Mouse (Mus musculus): Measurements from ENCODE around the gene 4930507D05Rik. TPM values are rescaled to one million over a fixed set of nuclear protein-coding genes. Genes with fewer than 3 reads are reported as not detected.

4930507D05Rik gene
- polyA plus RNA-seq, 1 experiment, result not detected

DNA sequence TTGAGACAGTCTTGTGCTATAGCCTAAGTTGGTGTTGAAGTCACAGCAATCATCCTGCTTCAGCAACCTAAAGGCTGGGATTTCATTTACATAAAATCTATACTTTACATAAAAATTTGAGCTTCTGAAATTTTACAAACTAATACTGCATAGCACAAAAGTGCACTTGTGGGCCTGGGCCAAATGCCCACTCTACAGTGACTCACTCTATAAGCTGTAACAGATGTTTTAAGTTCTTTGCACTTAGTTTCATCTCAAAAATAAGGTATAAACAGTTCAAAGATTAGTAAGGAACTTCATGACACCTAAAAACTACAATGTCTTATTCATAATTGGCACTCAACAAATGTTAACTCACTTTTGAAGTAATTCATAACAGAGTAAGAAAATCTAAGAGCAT lies 12.0 kb downstream of the 4930507D05Rik start:
- no peaks in the 10 kb centered on the region for H3K4me1 ChIP-seq (ENCODE audit: control insufficient read depth, insufficient read depth, low read length)
- no peak for TF ChIP-seq CTCF (IDR thresholded peaks at IDR 0.05; ENCODE audit: control insufficient read depth, insufficient read depth, low read length)
- no peak for TF ChIP-seq POLR2A (IDR thresholded peaks at IDR 0.05; ENCODE audit: borderline replicate concordance, control insufficient read depth, low read depth, low read length)
- H3K27ac ChIP-seq (ENCODE audit: control insufficient read depth, insufficient read depth, low read depth, low read length, poor library complexity), result no peak overlapping the region
- no peak overlapping the region for H3K4me3 ChIP-seq (replicated peaks; ENCODE audit: control insufficient read depth, low read depth, low read length)

- Histone ChIP-seq H3K27ac (ENCODE audit: control insufficient read depth, insufficient read depth, low read depth, low read length, poor library complexity) (no peak overlapping the region), H3K4me3 (replicated peaks; ENCODE audit: control insufficient read depth, low read depth, low read length) (no peak overlapping the region), H3K4me1 (ENCODE audit: control insufficient read depth, insufficient read depth, low read length) (no peaks in the 10 kb centered on the region)
- TF ChIP-seq CTCF (IDR thresholded peaks at IDR 0.05; ENCODE audit: control insufficient read depth, insufficient read depth, low read length) (no peak), POLR2A (IDR thresholded peaks at IDR 0.05; ENCODE audit: borderline replicate concordance, control insufficient read depth, low read depth, low read length) (no peak)
- 90% methylated on average over 4 of the region's 4 CpGs for WGBS
These were observed 20.4 kb downstream of the 4930507D05Rik start for GRCm38 (mm10) chr10:62469736-62470135.

DNA sequence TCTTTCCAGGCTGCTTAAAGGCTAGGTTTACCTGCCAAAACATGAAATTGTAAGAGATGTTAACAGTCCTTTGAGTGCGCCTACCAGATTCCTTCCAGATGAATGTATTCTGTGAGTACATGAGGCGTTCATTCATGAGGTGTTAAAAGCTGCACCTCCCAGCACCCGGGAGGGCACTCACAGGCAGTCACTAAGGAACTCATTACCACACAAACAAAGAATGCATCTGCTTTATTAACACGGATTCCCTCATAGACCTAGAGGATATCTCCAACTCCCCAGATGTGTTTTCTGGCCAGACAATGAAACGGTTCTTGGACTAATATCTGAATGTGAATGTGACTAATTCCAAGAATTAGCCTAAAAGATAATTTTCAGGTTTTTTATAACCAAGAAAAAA lies 21.8 kb downstream of the 4930507D05Rik start:
- H3K4me1 ChIP-seq (ENCODE audit: control insufficient read depth, insufficient read depth, low read length), result no peaks in the 10 kb centered on the region
- no peak overlapping the region for H3K27ac ChIP-seq (ENCODE audit: control insufficient read depth, insufficient read depth, low read depth, low read length, poor library complexity)
- 68% methylated on average over 5 of the region's 5 CpGs for WGBS
- H3K4me3 ChIP-seq (replicated peaks; ENCODE audit: control insufficient read depth, low read depth, low read length), result no peak overlapping the region
- TF ChIP-seq POLR2A (IDR thresholded peaks at IDR 0.05; ENCODE audit: borderline replicate concordance, control insufficient read depth, low read depth, low read length), result no peak
- TF ChIP-seq CTCF (IDR thresholded peaks at IDR 0.05; ENCODE audit: control insufficient read depth, insufficient read depth, low read length), result no peak

GRCm38 (mm10) chr10:62474944-62475343 lies 25.7 kb downstream of the 4930507D05Rik start:
- TF ChIP-seq POLR2A (IDR thresholded peaks at IDR 0.05; ENCODE audit: borderline replicate concordance, control insufficient read depth, low read depth, low read length) (no peak), CTCF (IDR thresholded peaks at IDR 0.05; ENCODE audit: control insufficient read depth, insufficient read depth, low read length) (no peak)
- no peaks in the 10 kb centered on the region for H3K4me1 ChIP-seq (ENCODE audit: control insufficient read depth, insufficient read depth, low read length)
- no peak overlapping the region for H3K4me3 ChIP-seq (replicated peaks; ENCODE audit: control insufficient read depth, low read depth, low read length)
- H3K27ac ChIP-seq (ENCODE audit: control insufficient read depth, insufficient read depth, low read depth, low read length, poor library complexity), result no peak overlapping the region
- WGBS, result 85% methylated on average over 10 of the region's 10 CpGs

DNA sequence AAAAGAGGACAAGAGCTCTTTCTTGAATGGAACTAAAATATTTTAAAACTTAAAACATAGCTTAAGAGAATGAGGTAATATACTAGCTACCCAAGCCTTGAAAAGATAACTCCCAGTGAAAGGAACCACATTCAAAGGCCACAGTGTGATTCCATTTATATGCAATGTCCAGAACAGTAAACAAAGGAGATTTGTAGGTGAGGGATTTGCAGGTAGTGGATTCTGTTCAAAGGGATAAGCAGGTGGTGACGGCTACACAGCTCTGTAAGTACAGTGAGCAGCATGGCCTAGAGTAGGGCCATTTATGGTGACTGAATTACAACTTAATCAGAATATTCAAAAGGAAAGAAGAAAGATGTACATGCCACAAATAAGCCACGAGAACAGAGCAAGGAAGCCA lies 27.7 kb downstream of the 4930507D05Rik start:
- TF ChIP-seq CTCF (IDR thresholded peaks at IDR 0.05; ENCODE audit: control insufficient read depth, insufficient read depth, low read length), result no peak
- TF ChIP-seq POLR2A (IDR thresholded peaks at IDR 0.05; ENCODE audit: borderline replicate concordance, control insufficient read depth, low read depth, low read length), result no peak
- Histone ChIP-seq H3K27ac (ENCODE audit: control insufficient read depth, insufficient read depth, low read depth, low read length, poor library complexity) (no peak overlapping the region), H3K4me3 (replicated peaks; ENCODE audit: control insufficient read depth, low read depth, low read length) (no peak overlapping the region), H3K4me1 (ENCODE audit: control insufficient read depth, insufficient read depth, low read length) (no peaks in the 10 kb centered on the region; the same call in 1 of the 2 replicates)
- WGBS, result 69% methylated on average over 2 of the region's 2 CpGs

- Histone ChIP-seq H3K4me1 (ENCODE audit: control insufficient read depth, insufficient read depth, low read length) (no peaks in the 10 kb centered on the region; the same call in 1 of the 2 replicates), H3K4me3 (replicated peaks; ENCODE audit: control insufficient read depth, low read depth, low read length) (no peak overlapping the region), H3K27ac (ENCODE audit: control insufficient read depth, insufficient read depth, low read depth, low read length, poor library complexity) (no peak overlapping the region)
- TF ChIP-seq CTCF (IDR thresholded peaks at IDR 0.05; ENCODE audit: control insufficient read depth, insufficient read depth, low read length) (no peak), POLR2A (IDR thresholded peaks at IDR 0.05; ENCODE audit: borderline replicate concordance, control insufficient read depth, low read depth, low read length) (no peak)
- WGBS, result 76% methylated on average over 7 of the region's 7 CpGs
These were observed 32.0 kb downstream of the 4930507D05Rik start for GRCm38 (mm10) chr10:62481108-62481852.

GRCm38 (mm10) chr10:62485878-62486582 lies 36.7 kb downstream of the 4930507D05Rik start:
- no peak for TF ChIP-seq CTCF (IDR thresholded peaks at IDR 0.05; ENCODE audit: control insufficient read depth, insufficient read depth, low read length)
- TF ChIP-seq POLR2A (IDR thresholded peaks at IDR 0.05; ENCODE audit: borderline replicate concordance, control insufficient read depth, low read depth, low read length), result no peak
- Histone ChIP-seq H3K4me3 (replicated peaks; ENCODE audit: control insufficient read depth, low read depth, low read length) (peak overlapping the region; percentile 93), H3K4me1 (ENCODE audit: control insufficient read depth, insufficient read depth, low read length) (no peaks in the 10 kb centered on the region; the same call in 1 of the 2 replicates), H3K27ac (ENCODE audit: control insufficient read depth, insufficient read depth, low read depth, low read length, poor library complexity) (peak overlapping the region; percentile 77)
- under 1% methylated on average over 48 of the region's 48 CpGs for WGBS

- TF ChIP-seq CTCF (IDR thresholded peaks at IDR 0.05; ENCODE audit: control insufficient read depth, insufficient read depth, low read length) (no peak), POLR2A (IDR thresholded peaks at IDR 0.05; ENCODE audit: borderline replicate concordance, control insufficient read depth, low read depth, low read length) (peak; percentile 60; the same call in 1 of the 2 replicates)
- Histone ChIP-seq H3K27ac (ENCODE audit: control insufficient read depth, insufficient read depth, low read depth, low read length, poor library complexity) (peak within 1 kb of the TSS; percentile 77), H3K4me3 (replicated peaks; ENCODE audit: control insufficient read depth, low read depth, low read length) (peak within 1 kb of the TSS; percentile 93), H3K4me1 (ENCODE audit: control insufficient read depth, insufficient read depth, low read length) (no peaks in the 10 kb centered on the region; the same call in 1 of the 2 replicates)
- under 1% methylated on average over 55 of the region's 59 CpGs for WGBS
These were observed 37.5 kb downstream of the 4930507D05Rik start, which contains the start of gene Vps26a for GRCm38 (mm10) chr10:62486618-62487415. TSS of gene Vps26a (minus strand) at chr10:62486805.

Measured in bone marrow, adult 2 months (tissue).